Mouse (Mus musculus) embryo, embryonic 11 days (tissue): ENCODE data around the gene Gm29644.
"Not testable (repeated sequence)": the region's sequence is repeated elsewhere in the genome, so short reads cannot be mapped to it uniquely, and the experiment has no call there.

Experiments used
- DNase-seq: peaks from one replicate; pipeline ENCODE4 v3.0.0-alpha.2; 2015

Gm29644 gene

DNA sequence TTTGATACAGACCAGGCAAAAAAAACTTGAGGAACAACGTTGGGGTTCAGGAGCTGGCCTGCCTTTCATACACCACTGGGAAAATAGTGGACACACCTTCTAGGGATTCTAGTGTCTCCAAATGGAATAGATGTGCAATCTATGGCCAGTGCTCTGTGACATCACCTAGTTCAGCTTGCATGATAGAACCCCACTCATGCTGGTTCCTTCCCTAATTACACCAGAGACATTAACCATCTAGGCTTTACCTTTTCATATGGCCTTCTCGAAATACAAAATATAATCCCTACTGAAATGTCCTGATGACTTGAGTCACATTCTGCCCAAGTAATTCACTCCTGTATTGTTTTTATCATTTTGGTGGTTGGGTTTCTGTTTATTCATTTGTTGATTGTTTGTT lies at the start of gene Gm29644, which contains the start of gene Gm29423:
Gene Gm29644, minus strand, starts transcription at position 157 of the 400 bp plus-strand sequence.
Gene Gm29423, minus strand, starts transcription at position 101 of the 400 bp plus-strand sequence.
- not testable (repeated sequence) for DNase-seq

DNA sequence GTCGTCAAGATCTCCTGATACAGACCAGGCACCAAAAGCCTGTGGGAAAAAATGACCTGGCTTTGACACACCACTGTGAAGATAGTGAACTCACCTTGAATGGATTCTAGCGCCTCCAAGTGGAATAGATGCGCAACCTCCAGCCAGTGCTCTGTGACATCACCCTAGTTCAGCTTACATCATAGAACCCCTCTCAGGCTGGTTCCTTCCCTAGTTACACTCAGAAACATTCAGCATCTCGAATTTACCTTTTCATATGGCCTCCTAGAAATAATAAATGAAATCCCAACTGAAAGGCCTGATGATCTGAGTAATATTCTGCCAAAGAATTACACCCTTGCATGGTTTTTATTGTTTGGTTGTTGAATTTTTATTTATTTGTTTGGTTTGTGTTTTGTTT lies 29.6 kb downstream of the Gm29644 start, which contains the start of gene Gm21118:
Gene Gm21118, minus strand, starts transcription at position 101 of the 400 bp plus-strand sequence.
- not testable (repeated sequence) for DNase-seq
